Mouse (Mus musculus): ENCODE results near the gene Scnn1b. TPM values are rescaled to one million over a fixed set of nuclear protein-coding genes. Genes with fewer than 3 reads are reported as not detected.

Scnn1b gene
- not detected in 2 replicates for polyA plus RNA-seq (2015; fragmentation: Nextera tagmentation; extraction: Ambion mirVana)

DNA sequence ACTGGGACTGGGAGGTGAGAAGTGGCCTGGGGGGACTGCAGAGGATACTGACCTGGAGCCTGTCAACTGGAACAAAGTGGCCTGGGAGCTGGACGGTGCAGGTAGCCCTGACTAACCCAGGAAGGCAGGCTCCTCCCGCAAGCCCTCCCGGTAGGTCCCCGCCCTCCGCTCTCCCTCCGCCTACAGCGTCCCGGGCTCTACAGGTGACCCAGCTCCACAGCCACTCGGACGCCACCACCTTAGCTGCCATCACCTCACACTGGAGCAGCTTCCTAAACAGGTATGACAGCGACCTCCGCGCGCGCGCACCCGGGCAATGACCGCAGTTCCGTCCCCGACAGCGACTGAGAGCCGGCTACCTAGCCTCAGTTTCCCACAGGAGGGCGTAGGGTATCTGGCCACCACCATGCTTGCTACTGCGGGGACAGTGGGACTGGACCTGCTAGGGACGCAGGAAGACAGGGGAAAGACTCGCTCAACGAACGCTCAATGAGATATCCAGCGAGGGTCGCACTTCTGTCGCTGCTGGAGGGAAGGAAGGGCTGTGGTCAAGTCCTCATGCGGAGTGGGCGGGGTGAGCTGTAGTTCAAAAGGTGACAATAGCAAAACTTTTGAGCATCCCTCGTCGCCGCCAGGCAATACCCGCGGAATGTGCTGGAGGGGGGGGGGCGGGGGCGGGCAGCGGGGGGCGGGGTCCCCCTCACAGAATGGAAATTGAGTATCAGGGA is at the start of gene Scnn1b:
Gene Scnn1b (plus strand): TSS at position 181 of the 728 bp plus-strand sequence.
- Histone ChIP-seq H3K9ac (peak within 1 kb of the TSS; percentile 57), H3K27ac (replicated peaks) (no peak within 1 kb of the TSS), H3K36me3 (no peaks in the 10 kb centered on the region), H3K9me3 (no peaks in the 10 kb centered on the region), H3K27me3 (peaks cover 40% of the 10 kb centered on the region), H3K4me2 (peak within 1 kb of the TSS; percentile 63), H3K4me1 (replicated peaks) (peaks cover 10% of the 10 kb centered on the region), H3K4me3 (peak within 1 kb of the TSS; percentile 35)
- WGBS, result 3% methylated on average over 42 of the region's 42 CpGs
- no peak for ATAC-seq (ENCODE audit: low read depth)

DNA sequence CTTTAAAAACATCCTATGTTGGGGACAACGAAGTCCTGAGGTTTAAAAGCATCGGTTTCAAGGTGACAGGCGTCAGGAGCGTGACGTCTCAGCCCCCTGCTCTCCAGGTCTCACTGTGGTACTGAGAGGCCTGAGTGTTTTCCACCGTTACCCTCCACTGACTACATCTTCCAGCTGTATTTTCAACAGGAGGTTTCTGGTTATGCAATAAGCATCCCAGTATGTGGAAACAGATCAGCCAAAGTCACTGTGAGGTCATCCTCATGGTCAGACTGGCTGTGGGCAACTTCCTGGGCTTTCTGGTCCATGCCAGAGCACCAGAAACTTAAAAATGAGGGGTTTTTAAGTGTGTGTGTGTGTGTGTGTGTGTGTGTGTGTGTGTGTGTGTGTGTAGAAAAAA is 43.2 kb upstream of the Scnn1b start:
- 93% methylated on average over 6 of the region's 6 CpGs for WGBS

GRCm38 (mm10) chr7:121828481-121828880 is 36.4 kb upstream of the Scnn1b start:
- WGBS, result 73% methylated on average over 1 of the region's 1 CpGs
- Histone ChIP-seq H3K27ac (replicated peaks) (no peak overlapping the region), H3K4me1 (replicated peaks) (no peaks in the 10 kb centered on the region), H3K4me2 (no peak overlapping the region), H3K9me3 (no peaks in the 10 kb centered on the region), H3K4me3 (no peak overlapping the region), H3K9ac (no peak overlapping the region), H3K36me3 (no peaks in the 10 kb centered on the region), H3K27me3 (no peaks in the 10 kb centered on the region)
- ATAC-seq (ENCODE audit: low read depth), result no peak

More for the DNA sequence above, 43.2 kb upstream of the Scnn1b start:
- Histone ChIP-seq H3K9ac (no peak overlapping the region), H3K27ac (replicated peaks) (no peak overlapping the region), H3K36me3 (no peaks in the 10 kb centered on the region), H3K4me1 (replicated peaks) (no peaks in the 10 kb centered on the region), H3K9me3 (no peaks in the 10 kb centered on the region), H3K27me3 (no peaks in the 10 kb centered on the region), H3K4me2 (no peak overlapping the region), H3K4me3 (no peak overlapping the region)
- ATAC-seq (ENCODE audit: low read depth), result no peak

GRCm38 (mm10) chr7:121835392-121835791 is 29.4 kb upstream of the Scnn1b start:
- H3K4me1 ChIP-seq (replicated peaks), result no peaks in the 10 kb centered on the region
- no peak overlapping the region for H3K27ac ChIP-seq (replicated peaks)
- no peak overlapping the region for H3K9ac ChIP-seq
- H3K4me3 ChIP-seq, result no peak overlapping the region
- H3K36me3 ChIP-seq, result no peaks in the 10 kb centered on the region
- H3K27me3 ChIP-seq, result no peaks in the 10 kb centered on the region
- no peak for ATAC-seq (ENCODE audit: low read depth)
- no peak overlapping the region for H3K4me2 ChIP-seq
- H3K9me3 ChIP-seq, result no peaks in the 10 kb centered on the region
- WGBS, result 87% methylated on average over 7 of the region's 7 CpGs

DNA sequence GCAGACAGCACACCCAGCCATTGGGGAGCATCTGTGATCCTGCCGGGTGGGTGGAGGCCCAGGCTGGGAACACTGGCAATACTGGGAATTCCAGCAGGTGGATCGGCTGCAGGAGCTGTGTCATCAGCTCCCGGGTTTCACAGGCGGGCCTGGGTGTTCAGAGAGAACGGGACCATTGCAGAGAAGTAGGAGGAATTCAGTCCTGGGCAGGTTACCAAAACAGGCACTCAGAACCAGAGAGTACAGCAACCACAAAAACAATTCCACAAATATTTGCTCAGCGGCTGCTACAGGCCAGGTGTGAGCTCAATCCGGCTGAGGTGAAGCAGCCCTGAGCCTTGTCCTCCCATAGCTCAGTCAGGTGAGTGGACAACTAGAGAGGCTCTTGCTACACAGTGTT is 28.0 kb upstream of the Scnn1b start:
- H3K4me2 ChIP-seq, result no peak overlapping the region
- H3K4me1 ChIP-seq (replicated peaks), result no peaks in the 10 kb centered on the region
- 89% methylated on average over 7 of the region's 7 CpGs for WGBS
- no peaks in the 10 kb centered on the region for H3K9me3 ChIP-seq
- H3K27me3 ChIP-seq, result no peaks in the 10 kb centered on the region
- no peak overlapping the region for H3K4me3 ChIP-seq
- ATAC-seq (ENCODE audit: low read depth), result no peak
- H3K36me3 ChIP-seq, result no peaks in the 10 kb centered on the region
- no peak overlapping the region for H3K27ac ChIP-seq (replicated peaks)
- H3K9ac ChIP-seq, result no peak overlapping the region

DNA sequence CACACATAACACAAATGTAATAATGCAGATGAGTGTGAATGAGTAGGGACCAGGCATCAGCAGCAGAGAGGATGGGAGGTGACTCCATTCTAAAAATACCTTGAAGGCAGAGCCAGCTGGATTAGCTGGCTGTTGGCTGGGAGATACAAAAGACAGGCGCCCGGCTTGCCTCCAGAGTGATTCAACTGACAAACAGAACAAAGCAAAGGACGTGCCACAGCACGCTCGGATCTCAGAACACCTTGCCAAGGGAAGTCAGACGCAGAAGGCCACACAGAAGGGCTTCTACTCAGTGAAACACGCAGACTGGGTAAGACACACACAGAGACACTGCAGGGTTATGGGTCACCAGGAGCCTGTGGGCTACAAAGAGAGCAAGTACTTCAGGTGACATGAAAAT is 24.0 kb upstream of the Scnn1b start:
- H3K27ac ChIP-seq (replicated peaks), result no peak overlapping the region
- no peak for ATAC-seq (ENCODE audit: low read depth)
- no peak overlapping the region for H3K4me2 ChIP-seq
- no peaks in the 10 kb centered on the region for H3K4me1 ChIP-seq (replicated peaks)
- H3K9ac ChIP-seq, result no peak overlapping the region
- 85% methylated on average over 7 of the region's 7 CpGs for WGBS
- no peaks in the 10 kb centered on the region for H3K36me3 ChIP-seq
- no peaks in the 10 kb centered on the region for H3K9me3 ChIP-seq
- H3K27me3 ChIP-seq, result no peaks in the 10 kb centered on the region
- H3K4me3 ChIP-seq, result no peak overlapping the region

DNA sequence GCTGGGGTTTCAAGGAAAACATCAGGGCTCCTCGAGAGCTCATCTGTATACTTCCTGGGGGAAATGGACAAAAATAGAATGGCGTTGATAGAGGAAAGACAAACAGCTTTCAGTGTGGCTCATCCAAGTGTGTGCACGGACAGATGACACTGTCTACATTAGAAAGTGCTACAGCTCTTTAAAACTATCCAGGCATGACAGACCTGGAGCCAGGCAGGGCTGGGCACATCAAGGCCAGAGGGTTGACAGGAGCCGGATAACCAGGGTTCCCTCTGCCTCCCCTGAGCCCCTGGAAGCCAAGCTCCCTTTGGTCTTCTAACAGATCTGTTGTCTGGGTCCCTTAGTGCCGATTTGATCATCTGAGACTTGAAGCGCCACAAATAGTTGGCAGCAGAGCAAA is 22.6 kb upstream of the Scnn1b start:
- Histone ChIP-seq H3K9me3 (no peaks in the 10 kb centered on the region), H3K27me3 (no peaks in the 10 kb centered on the region), H3K27ac (replicated peaks) (no peak overlapping the region), H3K4me1 (replicated peaks) (no peaks in the 10 kb centered on the region), H3K36me3 (no peaks in the 10 kb centered on the region), H3K4me3 (no peak overlapping the region), H3K4me2 (no peak overlapping the region), H3K9ac (no peak overlapping the region)
- no peak for ATAC-seq (ENCODE audit: low read depth)
- WGBS, result 80% methylated on average over 6 of the region's 6 CpGs

DNA sequence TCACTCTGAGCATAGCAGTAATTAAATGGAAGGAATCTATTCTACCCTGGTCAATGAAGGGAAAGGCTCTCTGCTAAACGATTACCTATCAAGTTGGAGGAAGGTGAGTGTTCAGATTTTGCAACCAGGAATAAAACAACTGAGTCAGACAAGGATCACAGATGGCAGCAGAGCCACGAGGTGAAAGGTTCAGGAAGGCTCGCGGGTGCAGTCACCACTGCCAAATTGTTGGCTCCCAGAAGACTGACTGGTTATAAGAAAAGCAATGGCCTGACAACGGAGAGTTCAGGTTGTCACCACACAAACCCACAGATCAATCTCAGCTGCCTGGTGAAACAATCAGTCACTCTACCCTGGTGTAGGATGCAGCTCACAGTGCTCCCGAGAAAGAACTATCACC is 18.9 kb upstream of the Scnn1b start:
- no peaks in the 10 kb centered on the region for H3K36me3 ChIP-seq
- no peaks in the 10 kb centered on the region for H3K9me3 ChIP-seq
- no peak overlapping the region for H3K4me2 ChIP-seq
- H3K9ac ChIP-seq, result no peak overlapping the region
- no peaks in the 10 kb centered on the region for H3K4me1 ChIP-seq (replicated peaks)
- no peak overlapping the region for H3K4me3 ChIP-seq
- ATAC-seq (ENCODE audit: low read depth), result no peak
- no peak overlapping the region for H3K27ac ChIP-seq (replicated peaks)
- 77% methylated on average over 6 of the region's 6 CpGs for WGBS
- no peaks in the 10 kb centered on the region for H3K27me3 ChIP-seq

DNA sequence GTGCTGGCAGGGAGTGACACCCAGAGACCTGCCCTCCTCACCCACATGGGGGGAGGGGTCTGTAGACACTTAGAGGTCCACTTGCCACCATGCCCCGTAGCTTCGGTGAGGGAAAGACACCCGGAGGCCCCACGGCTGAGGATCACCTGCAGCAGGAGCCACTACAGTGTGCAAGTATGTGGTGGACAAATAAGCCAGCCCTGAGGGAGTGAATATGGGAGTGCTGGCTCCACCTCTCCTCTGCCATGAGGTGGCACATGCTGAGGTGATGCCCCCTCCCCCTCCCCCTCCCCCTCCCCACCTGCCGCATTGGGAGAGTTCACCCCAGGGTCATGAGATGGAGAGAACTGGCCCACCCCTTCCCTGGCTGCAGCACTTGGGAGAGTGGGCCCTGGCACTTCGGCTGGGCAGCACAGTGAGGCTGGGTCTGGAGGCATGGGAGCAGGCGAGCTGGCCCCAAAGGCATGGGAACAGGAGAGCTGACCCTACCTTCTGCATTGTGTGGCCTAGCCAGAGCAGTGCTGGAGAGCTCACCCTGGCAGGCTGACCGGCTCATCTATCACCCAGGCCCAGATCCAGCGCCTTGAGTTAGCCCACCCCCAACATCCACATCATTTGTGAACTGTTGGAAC is 16.2 kb upstream of the Scnn1b start:
- no peak overlapping the region for H3K9ac ChIP-seq
- ATAC-seq (ENCODE audit: low read depth), result no peak
- no peak overlapping the region for H3K27ac ChIP-seq (replicated peaks)
- no peaks in the 10 kb centered on the region for H3K36me3 ChIP-seq
- 81% methylated on average over 8 of the region's 9 CpGs for WGBS
- no peak overlapping the region for H3K4me2 ChIP-seq
- no peak overlapping the region for H3K4me3 ChIP-seq
- H3K9me3 ChIP-seq, result no peaks in the 10 kb centered on the region
- no peaks in the 10 kb centered on the region for H3K4me1 ChIP-seq (replicated peaks)
- H3K27me3 ChIP-seq, result no peaks in the 10 kb centered on the region

GRCm38 (mm10) chr7:121857177-121857884 is 7.5 kb upstream of the Scnn1b start:
- Histone ChIP-seq H3K4me3 (no peak overlapping the region), H3K27ac (replicated peaks) (no peak overlapping the region), H3K9me3 (no peaks in the 10 kb centered on the region), H3K4me2 (no peak overlapping the region), H3K4me1 (replicated peaks) (no peaks in the 10 kb centered on the region), H3K27me3 (no peaks in the 10 kb centered on the region), H3K36me3 (no peaks in the 10 kb centered on the region), H3K9ac (no peak overlapping the region)
- no peak for ATAC-seq (ENCODE audit: low read depth)
- WGBS, result 86% methylated on average over 11 of the region's 11 CpGs

GRCm38 (mm10) chr7:121858939-121859338 is 5.9 kb upstream of the Scnn1b start:
- no peaks in the 10 kb centered on the region for H3K36me3 ChIP-seq
- no peaks in the 10 kb centered on the region for H3K9me3 ChIP-seq
- WGBS, result 82% methylated on average over 8 of the region's 8 CpGs
- no peak for ATAC-seq (ENCODE audit: low read depth)
- peaks cover 7% of the 10 kb centered on the region for H3K27me3 ChIP-seq
- no peak overlapping the region for H3K4me3 ChIP-seq
- no peaks in the 10 kb centered on the region for H3K4me1 ChIP-seq (replicated peaks)
- no peak overlapping the region for H3K27ac ChIP-seq (replicated peaks)
- H3K4me2 ChIP-seq, result no peak overlapping the region
- H3K9ac ChIP-seq, result no peak overlapping the region

DNA sequence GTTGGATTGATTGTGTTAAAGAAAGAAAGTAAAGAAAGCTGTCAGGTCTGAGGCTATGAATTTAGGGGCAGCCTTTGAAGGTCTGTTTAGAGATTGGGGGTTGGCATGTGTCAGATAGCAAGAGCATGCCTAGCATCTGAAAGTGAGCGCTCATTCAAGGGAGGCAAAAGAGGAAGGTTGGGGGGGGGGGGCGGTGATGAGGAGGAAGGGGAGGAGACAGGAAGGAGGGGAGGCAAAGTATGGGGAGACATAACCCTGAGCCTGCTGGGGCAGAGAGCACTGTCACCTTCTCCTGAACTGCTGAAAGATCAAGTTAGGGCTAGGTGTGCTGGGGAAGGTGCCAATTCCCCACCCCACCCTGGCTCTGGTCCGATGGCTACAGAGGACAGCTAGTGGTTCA is 6.8 kb downstream of the Scnn1b start:
- Histone ChIP-seq H3K9me3 (no peaks in the 10 kb centered on the region), H3K9ac (no peak overlapping the region), H3K4me3 (no peak overlapping the region), H3K27ac (replicated peaks) (no peak overlapping the region), H3K4me1 (replicated peaks) (no peaks in the 10 kb centered on the region), H3K4me2 (no peak overlapping the region), H3K27me3 (peaks cover 5% of the 10 kb centered on the region), H3K36me3 (no peaks in the 10 kb centered on the region)
- ATAC-seq (ENCODE audit: low read depth), result no peak
- WGBS, result 77% methylated on average over 2 of the region's 3 CpGs

Measured in neural tube, embryonic 13.5 days (tissue).